Mouse (Mus musculus) neural tube, embryonic 11.5 days (tissue): ENCODE measurements around the gene Tmem189. TPM values are rescaled to one million over a fixed set of nuclear protein-coding genes. Genes with fewer than 3 reads are reported as not detected.

Experiments
- ATAC-seq: fragments of 200-750 bp; cut with Nextera tagmentation; 2 replicates; pipeline ENCODE4 v1.8.0; 2017; ENCODE audit warnings: moderate number of reproducible peaks, mild to moderate bottlenecking, moderate TSS enrichment, moderate library complexity; ENCODE audit not compliant: insufficient read depth, low FRiP score, low TSS enrichment
- DNase-seq: peaks from one replicate; pipeline ENCODE4 v3.0.0-alpha.2; 2015; ENCODE audit warnings: low spot score
- H3K27ac ChIP-seq: fragments of 300-500 bp; sonication (generic); 2 replicates; pipeline ENCODE4 v1.5.1; 2014; ENCODE audit warnings: low read depth, mild to moderate bottlenecking, low read length
- H3K27me3 ChIP-seq: fragments of 300-500 bp; sonication (generic); 2 replicates; pipeline ENCODE4 v1.6.1; 2014; ENCODE audit warnings: mild to moderate bottlenecking, low read length, mixed read lengths; ENCODE audit not compliant: control insufficient read depth, insufficient read depth
- H3K36me3 ChIP-seq: fragments of 300-500 bp; sonication (generic); 2 replicates; pipeline ENCODE4 v1.6.1; 2014; ENCODE audit warnings: mild to moderate bottlenecking, low read length, moderate library complexity, mixed read lengths; ENCODE audit not compliant: control insufficient read depth, insufficient read depth
- H3K4me1 ChIP-seq: fragments of 300-500 bp; sonication (generic); 2 replicates; pipeline ENCODE4 v1.6.1; 2014; ENCODE audit warnings: low read length, mixed read lengths; ENCODE audit not compliant: control insufficient read depth, insufficient read depth
- H3K4me2 ChIP-seq: fragments of 300-500 bp; sonication (generic); 2 replicates; pipeline ENCODE4 v1.6.1; 2014; ENCODE audit warnings: low read depth, mild to moderate bottlenecking, moderate library complexity
- H3K4me3 ChIP-seq: fragments of 300-500 bp; sonication (generic); 2 replicates; pipeline ENCODE4 v1.5.1; 2014; ENCODE audit warnings: low read depth, low read length
- H3K9ac ChIP-seq: fragments of 300-500 bp; sonication (generic); 2 replicates; pipeline ENCODE4 v1.6.1; 2014; ENCODE audit warnings: mild to moderate bottlenecking, low read length
- H3K9me3 ChIP-seq: fragments of 300-500 bp; sonication (generic); 2 replicates; pipeline ENCODE4 v1.6.1; 2016; ENCODE audit warnings: low read length; ENCODE audit not compliant: control insufficient read depth
- WGBS: fragments of 180-500 bp; shearing (Covaris S2); extraction: QIAGEN DNeasy Blood & Tissue Kit; methylation state at CpG from one replicate; pipeline ENCODE4 v1.1.7; 2014; 5-methylcytosine and 5-hydroxymethylcytosine counted together
- polyA plus RNA-seq: library from polyadenylated mRNA; unstranded; fragments of >200 nt; fragmentation: Nextera tagmentation; extraction: Ambion mirVana; gene quantifications from 2 replicates; pipeline ENCODE4 v1.2.1, GENCODE M21; 2014

The Tmem189 gene
- polyA plus RNA-seq, 1 experiment from 2014 or later, result 40.4 TPM

DNA sequence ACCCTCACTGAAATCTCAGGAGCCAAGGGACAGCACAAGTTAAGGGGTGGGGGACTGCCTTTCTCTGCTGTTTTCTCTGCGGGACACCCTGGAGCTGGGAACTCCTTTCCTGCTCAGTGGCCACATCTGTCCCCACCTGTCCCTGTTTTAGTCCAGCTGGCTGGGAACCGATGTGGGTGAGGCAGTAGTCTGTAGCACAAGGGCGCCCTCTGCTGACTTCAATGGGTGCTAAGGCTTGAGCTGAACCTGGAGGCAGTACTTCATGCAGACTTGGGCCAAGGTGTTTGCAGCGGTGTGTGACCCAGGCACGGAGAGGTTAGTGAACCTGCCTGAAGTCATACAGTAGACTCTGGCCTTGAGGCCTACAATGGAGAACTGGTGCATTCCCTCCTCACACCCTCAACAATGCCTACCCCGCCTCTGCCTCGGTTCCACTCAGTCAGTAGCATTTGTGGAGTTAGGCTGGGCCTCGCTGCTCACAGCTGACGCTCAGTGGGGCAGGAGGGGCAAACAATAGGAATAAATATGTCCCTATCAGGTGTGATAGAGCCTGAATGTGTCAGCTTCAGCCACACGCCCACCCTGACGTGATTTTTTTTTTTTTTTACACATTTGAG, 84.3 kb downstream of the Tmem189 start:
- WGBS, result 32% methylated on average over 11 of the region's 11 CpGs
- no peaks in the 10 kb centered on the region; the same call in 1 of the 2 replicates for H3K4me1 ChIP-seq
- H3K27ac ChIP-seq, result no peak overlapping the region
- peaks cover 4% of the 10 kb centered on the region for H3K36me3 ChIP-seq
- H3K4me2 ChIP-seq, result no peak overlapping the region
- H3K4me3 ChIP-seq, result no peak overlapping the region
- H3K9me3 ChIP-seq, result no peaks in the 10 kb centered on the region
- peak; percentile 90 for DNase-seq
- peak; percentile 76 for ATAC-seq
- no peak overlapping the region for H3K9ac ChIP-seq
- H3K27me3 ChIP-seq, result no peaks in the 10 kb centered on the region

DNA sequence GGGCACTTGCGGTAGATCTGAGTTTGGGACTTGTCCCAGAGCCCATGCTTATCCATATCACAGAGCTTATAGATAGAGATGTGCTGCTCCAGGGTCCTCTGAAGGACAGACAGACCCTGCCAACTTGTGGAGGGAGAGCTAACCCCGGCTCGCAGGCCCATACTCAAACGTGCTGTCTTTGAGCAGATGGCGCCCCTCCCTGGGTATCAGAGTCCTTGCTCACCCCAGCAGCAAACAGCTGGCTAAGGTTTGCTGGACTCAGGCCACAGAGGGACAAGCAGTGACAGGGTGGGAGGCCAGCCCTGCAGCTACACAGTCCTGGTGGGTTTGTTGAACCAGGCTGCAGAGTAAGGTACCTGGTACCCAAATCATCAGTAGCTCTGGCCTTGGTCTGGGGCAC, 86.6 kb downstream of the Tmem189 start:
- H3K4me1 ChIP-seq, result no peaks in the 10 kb centered on the region; the same call in 1 of the 2 replicates
- no peak overlapping the region for H3K27ac ChIP-seq
- no peak overlapping the region for H3K9ac ChIP-seq
- 38% methylated on average over 5 of the region's 5 CpGs for WGBS
- no peaks in the 10 kb centered on the region for H3K27me3 ChIP-seq
- H3K36me3 ChIP-seq, result 0 out of 2 replicates have a peak, but pooled peaks cover 2% of the 10 kb centered on the region
- H3K4me3 ChIP-seq, result no peak overlapping the region
- peak; percentile 36 for DNase-seq
- H3K9me3 ChIP-seq, result no peaks in the 10 kb centered on the region
- H3K4me2 ChIP-seq, result no peak overlapping the region
- ATAC-seq, result no peak

DNA sequence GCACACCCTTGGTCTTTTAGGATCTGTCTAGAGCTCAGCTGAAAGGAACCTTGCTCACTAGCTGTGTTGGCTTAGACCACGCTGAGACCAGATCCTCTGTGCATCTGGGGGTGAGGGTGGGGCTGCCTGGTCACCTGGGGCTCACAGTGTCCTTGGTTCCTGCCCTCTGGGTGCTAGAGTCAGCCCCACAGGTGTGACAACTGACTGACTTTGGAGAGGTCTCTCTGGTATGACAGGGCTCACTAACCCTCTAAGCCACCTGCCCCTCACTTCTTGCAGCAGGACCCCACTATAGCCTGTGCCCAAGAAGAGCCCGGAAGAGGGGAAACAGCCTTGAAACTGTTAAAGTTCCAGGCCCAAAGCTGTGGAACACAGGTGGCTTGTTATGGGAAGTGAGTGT, 87.3 kb downstream of the Tmem189 start:
- 82% methylated on average over 2 of the region's 2 CpGs for WGBS

DNA sequence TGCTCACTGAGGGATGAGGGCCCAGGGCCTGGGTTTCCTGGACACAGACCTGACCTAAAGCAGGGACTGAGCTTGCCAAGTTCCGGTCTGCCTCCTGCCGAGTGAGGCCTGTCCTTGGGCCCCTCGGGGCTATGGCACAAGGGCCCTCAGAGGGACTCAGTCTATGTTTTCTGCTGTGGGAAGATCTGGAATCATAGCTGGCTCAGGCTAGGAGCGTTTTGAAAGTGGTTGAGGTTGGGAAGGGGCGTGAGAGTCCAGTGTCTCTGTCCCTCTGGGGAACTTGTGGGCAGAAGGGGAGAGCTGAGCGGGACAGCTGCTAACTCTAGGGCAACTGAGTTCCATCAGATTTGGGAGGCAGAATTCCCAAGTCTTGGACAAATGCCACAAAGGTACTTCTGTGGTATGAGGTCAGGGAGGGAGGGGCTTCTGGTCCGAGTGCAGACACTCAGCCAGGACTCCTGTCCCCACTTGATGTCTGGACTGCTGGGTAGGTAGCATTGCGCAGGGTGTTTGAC, 89.1 kb downstream of the Tmem189 start:
- Histone ChIP-seq H3K9me3 (no peaks in the 10 kb centered on the region), H3K27me3 (no peaks in the 10 kb centered on the region), H3K36me3 (no peaks in the 10 kb centered on the region), H3K4me2 (no peak overlapping the region), H3K4me1 (peaks cover 13% of the 10 kb centered on the region), H3K9ac (no peak overlapping the region), H3K27ac (no peak overlapping the region), H3K4me3 (no peak overlapping the region)
- ATAC-seq (no peak), DNase-seq (no peak)
- 80% methylated on average over 8 of the region's 8 CpGs for whole genome bisulfite sequencing

More for the DNA sequence above, 87.3 kb downstream of the Tmem189 start:
- H3K36me3 ChIP-seq, result no peaks in the 10 kb centered on the region
- no peaks in the 10 kb centered on the region for H3K9me3 ChIP-seq
- ATAC-seq, result no peak
- no peak overlapping the region for H3K9ac ChIP-seq
- no peak overlapping the region for H3K4me2 ChIP-seq
- H3K4me1 ChIP-seq, result peaks cover 4% of the 10 kb centered on the region
- no peak for DNase-seq
- H3K4me3 ChIP-seq, result no peak overlapping the region
- H3K27ac ChIP-seq, result no peak overlapping the region
- no peaks in the 10 kb centered on the region for H3K27me3 ChIP-seq

DNA sequence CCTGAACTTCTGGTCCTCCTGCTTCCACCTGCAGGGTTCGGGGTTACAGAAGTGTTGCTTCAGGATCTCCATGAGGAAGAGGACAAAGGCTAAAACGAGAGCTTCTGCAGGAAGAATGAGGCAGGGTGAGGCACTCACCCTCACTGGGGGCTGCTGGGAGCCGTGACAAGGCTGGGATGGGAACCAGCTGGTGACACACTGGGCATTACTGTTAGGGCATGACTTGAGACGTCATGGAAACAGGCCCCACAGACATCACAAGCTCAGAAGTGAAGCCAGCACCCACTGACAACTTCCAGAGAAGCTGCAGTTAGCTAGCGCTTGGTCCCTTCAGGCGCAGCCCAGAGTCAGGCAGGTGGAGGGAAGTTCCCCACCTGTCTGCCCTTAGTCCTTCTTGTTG, 89.7 kb downstream of the Tmem189 start:
- no peak for DNase-seq
- H3K9ac ChIP-seq, result no peak overlapping the region
- 69% methylated on average over 6 of the region's 6 CpGs for WGBS
- H3K27ac ChIP-seq, result no peak overlapping the region
- H3K36me3 ChIP-seq, result no peaks in the 10 kb centered on the region
- H3K9me3 ChIP-seq, result no peaks in the 10 kb centered on the region
- no peak overlapping the region for H3K4me2 ChIP-seq
- H3K4me3 ChIP-seq, result no peak overlapping the region
- no peak for ATAC-seq
- H3K27me3 ChIP-seq, result no peaks in the 10 kb centered on the region
- H3K4me1 ChIP-seq, result peaks cover 13% of the 10 kb centered on the region

DNA sequence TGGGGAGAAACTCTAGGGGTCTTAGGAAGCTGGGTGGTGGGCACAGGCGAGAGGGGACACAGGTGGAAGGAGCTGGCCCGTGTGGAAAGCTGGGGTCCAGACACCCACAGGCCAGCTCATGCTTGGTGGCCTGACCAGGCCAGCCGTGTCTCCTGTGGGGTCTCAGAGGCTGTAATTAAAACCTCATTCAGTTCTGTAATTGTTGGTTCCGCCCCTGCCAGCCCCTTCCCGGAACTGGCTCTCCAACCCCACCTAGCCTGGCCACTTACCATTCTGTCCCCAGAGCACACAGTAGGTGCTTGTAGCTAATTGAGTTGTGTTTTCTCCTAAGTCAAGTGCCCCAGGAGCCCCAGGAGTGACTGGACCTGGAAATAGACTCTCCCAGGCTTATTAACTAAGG, 90.4 kb downstream of the Tmem189 start:
- WGBS, result 53% methylated on average over 5 of the region's 5 CpGs
- no peaks in the 10 kb centered on the region for H3K9me3 ChIP-seq
- no peaks in the 10 kb centered on the region for H3K36me3 ChIP-seq
- H3K4me2 ChIP-seq, result no peak overlapping the region
- H3K27me3 ChIP-seq, result no peaks in the 10 kb centered on the region
- ATAC-seq (no peak), DNase-seq (no peak)
- peaks cover 16% of the 10 kb centered on the region for H3K4me1 ChIP-seq
- no peak overlapping the region for H3K9ac ChIP-seq
- H3K27ac ChIP-seq, result no peak overlapping the region
- no peak overlapping the region for H3K4me3 ChIP-seq

DNA sequence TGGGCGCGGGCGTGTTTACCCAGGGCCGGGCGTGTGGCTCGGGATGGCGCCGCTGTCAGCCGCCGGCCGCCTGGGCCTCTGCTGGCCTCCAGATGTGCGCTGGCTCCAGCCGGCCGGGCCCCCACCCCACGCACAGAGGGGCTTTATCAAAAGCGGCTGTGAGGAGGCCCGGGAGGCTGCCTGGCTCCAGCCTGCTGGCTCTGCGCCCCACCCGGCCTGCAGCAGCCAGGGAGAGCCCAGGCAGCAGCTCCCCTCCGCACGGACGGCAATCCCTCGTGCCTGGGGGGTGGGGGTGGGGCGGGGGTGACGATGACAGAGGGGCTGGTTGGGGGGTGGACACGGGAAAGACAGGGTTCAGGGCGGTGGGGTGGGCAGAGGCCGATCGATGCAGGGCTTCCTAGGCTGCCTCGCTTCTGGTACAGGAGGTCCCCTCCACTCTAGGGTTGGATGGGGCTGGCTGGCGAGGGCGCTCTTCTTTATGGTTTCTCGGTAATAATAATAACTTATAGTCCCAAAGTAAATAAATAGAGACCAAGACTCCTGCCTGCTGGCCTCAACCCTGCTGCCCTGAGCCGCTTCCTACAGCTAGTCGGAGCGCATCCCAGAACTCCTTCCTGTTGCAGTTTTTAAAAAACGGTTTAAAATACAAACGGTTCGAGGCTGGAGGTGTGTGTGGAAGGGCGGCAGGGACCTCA, 92.0 kb downstream of the Tmem189 start:
- Histone ChIP-seq H3K36me3 (no peaks in the 10 kb centered on the region), H3K4me2 (peak overlapping the region; percentile 34), H3K27ac (peak overlapping the region; percentile 68), H3K4me3 (0 out of 2 replicates have a peak overlapping the region, but pooled peaks have one; percentile 6), H3K4me1 (peaks cover 16% of the 10 kb centered on the region), H3K27me3 (no peaks in the 10 kb centered on the region), H3K9me3 (no peaks in the 10 kb centered on the region), H3K9ac (peak overlapping the region; percentile 42)
- peak; percentile 27; the same call in 1 of the 2 replicates for ATAC-seq
- WGBS, result 28% methylated on average over 34 of the region's 40 CpGs
- peak; percentile 75 for DNase-seq

DNA sequence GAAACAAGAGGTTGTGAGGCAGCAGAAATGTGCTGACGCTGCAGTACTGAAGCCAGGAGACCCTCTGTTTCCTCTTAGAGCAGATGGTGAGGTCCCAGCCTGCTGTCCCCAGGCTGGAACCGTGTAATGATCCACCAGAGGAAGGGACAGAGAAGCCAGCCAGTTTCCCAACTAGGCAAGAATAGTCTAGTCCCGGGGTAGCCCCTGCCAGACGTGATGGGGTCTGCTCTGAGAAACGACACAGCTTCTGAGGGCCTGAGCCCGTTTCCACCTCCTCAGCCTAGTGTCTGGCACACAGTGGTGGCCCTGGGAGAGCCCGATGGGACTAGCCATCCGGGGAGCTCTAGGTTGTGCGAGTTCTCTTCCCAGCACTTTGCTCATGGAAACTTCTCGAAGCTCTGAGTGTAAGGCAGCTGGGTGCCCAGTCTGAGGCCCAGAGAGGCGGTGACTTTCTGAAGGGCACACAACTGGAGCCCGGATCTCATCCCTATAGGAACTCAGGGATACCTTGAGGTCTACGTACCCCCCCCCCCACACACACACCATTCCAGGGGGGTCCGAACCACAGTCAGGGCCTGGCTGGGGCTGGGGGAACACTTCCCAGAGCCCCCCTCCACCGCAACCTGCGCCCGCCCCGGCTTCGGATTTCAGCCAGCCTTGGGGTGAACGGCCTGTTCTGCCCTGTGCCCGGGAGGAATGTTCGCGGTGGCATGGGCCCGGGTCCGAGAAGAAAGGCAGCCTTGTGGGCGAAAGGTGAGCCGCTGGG, 92.7 kb downstream of the Tmem189 start:
- DNase-seq (peak; percentile 39), ATAC-seq (peak; percentile 35; the same call in 1 of the 2 replicates)
- 35% methylated on average over 24 of the region's 27 CpGs for WGBS
- Histone ChIP-seq H3K4me1 (peaks cover 16% of the 10 kb centered on the region), H3K4me3 (no peak overlapping the region), H3K9me3 (no peaks in the 10 kb centered on the region), H3K27me3 (no peaks in the 10 kb centered on the region), H3K4me2 (peak overlapping the region; percentile 34), H3K9ac (peak overlapping the region; percentile 42), H3K27ac (peak overlapping the region; percentile 68), H3K36me3 (no peaks in the 10 kb centered on the region)
